Mouse (Mus musculus) intestine, embryonic 15.5 days (tissue): ENCODE results near the gene Clcn2. TPM values are rescaled to one million over a fixed set of nuclear protein-coding genes. Genes with fewer than 3 reads are reported as not detected.
"Not testable (repeated sequence)": the region's sequence is repeated elsewhere in the genome, so short reads cannot be mapped to it uniquely, and the experiment has no call there.

Source experiments
- ATAC-seq: fragments of 200-750 bp; cut with Nextera tagmentation; 2 replicates; pipeline ENCODE4 v1.8.0; 2017; ENCODE audit warnings: moderate TSS enrichment, moderate library complexity
- H3K27ac ChIP-seq: fragments of 300-500 bp; sonication (generic); 2 replicates; pipeline ENCODE4 v1.5.1; 2015; ENCODE audit warnings: mild to moderate bottlenecking, inconsistent platforms
- H3K27me3 ChIP-seq: fragments of 300-500 bp; sonication (generic); replicated peaks from 2 replicates; pipeline ENCODE4 v1.6.1; 2015; ENCODE audit warnings: inconsistent platforms
- H3K36me3 ChIP-seq: fragments of 300-500 bp; sonication (generic); 2 replicates; pipeline ENCODE4 v1.6.1; 2015; ENCODE audit warnings: inconsistent platforms
- H3K4me1 ChIP-seq: fragments of 300-500 bp; sonication (generic); replicated peaks from 2 replicates; pipeline ENCODE4 v1.6.1; 2015; ENCODE audit warnings: inconsistent platforms
- H3K4me2 ChIP-seq: fragments of 300-500 bp; sonication (generic); replicated peaks from 2 replicates; pipeline ENCODE4 v1.6.1; 2015; ENCODE audit warnings: mild to moderate bottlenecking, inconsistent platforms
- H3K4me3 ChIP-seq: fragments of 300-500 bp; sonication (generic); replicated peaks from 2 replicates; pipeline ENCODE4 v1.5.1; 2015; ENCODE audit warnings: inconsistent platforms
- H3K9ac ChIP-seq: fragments of 300-500 bp; sonication (generic); 2 replicates; pipeline ENCODE4 v1.6.1; 2015; ENCODE audit warnings: inconsistent platforms
- H3K9me3 ChIP-seq: fragments of 300-500 bp; sonication (generic); 2 replicates; pipeline ENCODE4 v1.6.1; 2016; ENCODE audit warnings: inconsistent platforms
- WGBS: fragments of 180-500 bp; shearing (Covaris S2); methylation state at CpG from one replicate; pipeline ENCODE4 v1.1.7; 2015; 5-methylcytosine and 5-hydroxymethylcytosine counted together
- polyA plus RNA-seq: library from polyadenylated mRNA; unstranded; fragments of >200 nt; fragmentation: Nextera tagmentation; extraction: Ambion mirVana; gene quantifications from 2 replicates; pipeline ENCODE4 v1.2.1, GENCODE M21; 2015

The Clcn2 gene
- polyA plus RNA-seq, 1 experiment from 2014 or later, result 14.3 TPM

GRCm38 (mm10) chr16:20671886-20672285, 45.7 kb downstream of the Clcn2 start:
- no peak for ATAC-seq
- peaks cover 14% of the 10 kb centered on the region for H3K36me3 ChIP-seq
- H3K27ac ChIP-seq, result peak overlapping the region; percentile 44; the same call in 1 of the 2 replicates
- H3K9ac ChIP-seq, result no peak overlapping the region
- H3K9me3 ChIP-seq, result no peaks in the 10 kb centered on the region
- no peaks in the 10 kb centered on the region for H3K27me3 ChIP-seq
- WGBS, result 26% methylated on average over 6 of the region's 6 CpGs
- H3K4me1 ChIP-seq, result peaks cover 26% of the 10 kb centered on the region
- peak overlapping the region; percentile 88 for H3K4me2 ChIP-seq
- peak overlapping the region; percentile 86 for H3K4me3 ChIP-seq

GRCm38 (mm10) chr16:20670291-20670690, 47.3 kb downstream of the Clcn2 start:
- Histone ChIP-seq H3K27ac (no peak overlapping the region), H3K4me1 (peaks cover 22% of the 10 kb centered on the region), H3K9me3 (no peaks in the 10 kb centered on the region), H3K4me2 (no peak overlapping the region), H3K4me3 (no peak overlapping the region), H3K27me3 (no peaks in the 10 kb centered on the region), H3K36me3 (peaks cover 4% of the 10 kb centered on the region; the same call in 1 of the 2 replicates), H3K9ac (no peak overlapping the region)
- 82% methylated on average over 3 of the region's 3 CpGs for WGBS
- ATAC-seq, result no peak

GRCm38 (mm10) chr16:20668013-20668412, 49.5 kb downstream of the Clcn2 start, which contains the start of gene Eif4g1:
TSS of gene Eif4g1 (plus strand) at chr16:20668313.
- not testable (repeated sequence) for H3K4me2 ChIP-seq, H3K27ac ChIP-seq, ATAC-seq, H3K9me3 ChIP-seq, H3K4me3 ChIP-seq, H3K4me1 ChIP-seq, H3K36me3 ChIP-seq, H3K9ac ChIP-seq, H3K27me3 ChIP-seq
- 97% methylated on average over 5 of the region's 6 CpGs for WGBS

GRCm38 (mm10) chr16:20657661-20658060, 59.9 kb downstream of the Clcn2 start:
- 89% methylated on average over 4 of the region's 4 CpGs for WGBS
- H3K9ac ChIP-seq, result no peak overlapping the region
- H3K4me1 ChIP-seq, result peaks cover 2% of the 10 kb centered on the region; the same call in 1 of the 2 replicates
- H3K36me3 ChIP-seq, result peaks cover 71% of the 10 kb centered on the region
- H3K27ac ChIP-seq, result no peak overlapping the region
- H3K4me3 ChIP-seq, result no peak overlapping the region
- no peaks in the 10 kb centered on the region for H3K27me3 ChIP-seq
- H3K4me2 ChIP-seq, result no peak overlapping the region
- H3K9me3 ChIP-seq, result no peaks in the 10 kb centered on the region
- no peak for ATAC-seq

- no peak overlapping the region for H3K9ac ChIP-seq
- 65% methylated on average over 2 of the region's 2 CpGs for whole genome bisulfite sequencing
Observed at GRCm38 (mm10) chr16:20653315-20653714, 64.2 kb downstream of the Clcn2 start.

More at GRCm38 (mm10) chr16:20653315-20653714, 64.2 kb downstream of the Clcn2 start:
- H3K4me3 ChIP-seq, result no peak overlapping the region
- H3K27ac ChIP-seq, result no peak overlapping the region
- H3K27me3 ChIP-seq, result no peaks in the 10 kb centered on the region
- H3K4me2 ChIP-seq, result no peak overlapping the region
- H3K4me1 ChIP-seq, result peaks cover 6% of the 10 kb centered on the region; the same call in 1 of the 2 replicates
- no peak for ATAC-seq
- H3K36me3 ChIP-seq, result peaks cover 34% of the 10 kb centered on the region
- H3K9me3 ChIP-seq, result no peaks in the 10 kb centered on the region

Other genes starting within 250 kb of the Clcn2 start
- gene Eif2b5, start 218.9 kb downstream of the Clcn2 start, polyA plus RNA-seq, result 99.4 and 102 TPM in 2 replicates
- gene Dvl3, start 200.8 kb downstream of the Clcn2 start, polyA plus RNA-seq, result 18.1 and 19.5 TPM in 2 replicates
- gene Ap2m1, start 182.3 kb downstream of the Clcn2 start, polyA plus RNA-seq, result 614 and 624 TPM in 2 replicates
- 58.6 and 59.0 TPM in 2 replicates for gene Abcf3, start 169.2 kb downstream of the Clcn2 start, polyA plus RNA-seq
- 5.5 and 7.0 TPM in 2 replicates for gene Vwa5b2, start 128.3 kb downstream of the Clcn2 start, polyA plus RNA-seq
- 32.0 and 37.2 TPM in 2 replicates for gene Eef1akmt4, start 106.2 kb downstream of the Clcn2 start, polyA plus RNA-seq
- 0.19 TPM in 1 of 2 replicates, not detected in the other for gene Gm49333, start 106.1 kb downstream of the Clcn2 start, polyA plus RNA-seq
- 40.1 and 46.0 TPM in 2 replicates for gene Alg3, start 106.0 kb downstream of the Clcn2 start, polyA plus RNA-seq
- 0.83 and 0.97 TPM in 2 replicates for gene Camk2n2, start 96.5 kb downstream of the Clcn2 start, polyA plus RNA-seq
- 1.3 and 1.6 TPM in 2 replicates for gene Ece2, start 87.9 kb downstream of the Clcn2 start, polyA plus RNA-seq
- 283 and 284 TPM in 2 replicates for gene Psmd2, start 66.1 kb downstream of the Clcn2 start, polyA plus RNA-seq
- 183 and 196 TPM in 2 replicates for gene Eif4g1, start 49.4 kb downstream of the Clcn2 start, polyA plus RNA-seq
- 6.3 and 6.7 TPM in 2 replicates for gene Fam131a, start 24.5 kb downstream of the Clcn2 start, polyA plus RNA-seq
- 104 and 112 TPM in 2 replicates for gene Polr2h, start 81 bp downstream of the Clcn2 start, polyA plus RNA-seq
- 3.3 and 3.6 TPM in 2 replicates for gene Chrd, start 15.4 kb upstream of the Clcn2 start, polyA plus RNA-seq
- 1.8 and 2.4 TPM in 2 replicates for gene Thpo, start 16.8 kb upstream of the Clcn2 start, polyA plus RNA-seq